Mouse (Mus musculus) adrenal gland, postnatal 0 days (tissue): ENCODE measurements around the gene Ddx24. TPM values are rescaled to one million over a fixed set of nuclear protein-coding genes. Genes with fewer than 3 reads are reported as not detected.

ENCODE experiments used
- polyA plus RNA-seq: library from polyadenylated mRNA; unstranded; fragments of >200 nt; fragmentation: Nextera tagmentation; extraction: Ambion mirVana; gene quantifications from 2 replicates; pipeline ENCODE4 v1.2.1, GENCODE M21; 2015

Ddx24 gene
- 80.4 and 108 TPM in 2 replicates for polyA plus RNA-seq

DNA sequence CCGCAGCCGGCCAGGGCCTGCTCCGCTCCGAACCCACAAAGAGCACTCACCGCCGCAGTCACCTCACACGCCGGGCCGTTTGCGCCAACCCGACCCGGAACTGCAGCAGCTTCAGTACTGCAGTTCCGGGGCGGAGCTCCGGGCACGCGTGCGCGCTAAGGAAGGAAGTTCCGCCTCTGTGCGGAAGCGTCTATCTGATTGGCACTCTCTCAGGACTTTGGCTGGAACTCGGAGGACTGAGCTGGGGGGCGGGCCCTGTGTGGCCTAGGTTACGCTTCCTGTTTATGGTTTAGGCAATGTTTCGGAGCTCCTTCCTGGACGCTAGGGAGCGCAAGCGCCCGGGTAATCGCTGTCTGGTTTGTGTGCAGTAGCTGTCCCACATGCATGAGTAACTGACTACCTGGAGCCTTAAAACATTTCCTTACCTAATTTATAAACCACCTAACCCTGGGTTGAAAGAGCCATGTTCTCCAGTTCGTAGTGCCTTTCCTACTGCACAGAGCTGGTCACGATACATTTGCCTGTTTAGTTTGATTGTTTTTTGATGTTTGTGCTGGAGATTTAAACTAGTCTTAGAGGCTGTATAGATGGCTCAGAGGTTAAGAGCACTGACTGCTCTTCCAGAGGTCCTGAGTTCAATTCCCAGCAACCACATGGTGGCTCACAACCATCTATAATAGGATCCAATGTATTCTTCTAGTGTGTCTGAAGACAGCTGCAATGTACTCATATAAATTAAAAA, at the start of gene Ddx24:
Ddx24 (minus strand) TSS at position 102 of the 742 bp plus-strand sequence.

DNA sequence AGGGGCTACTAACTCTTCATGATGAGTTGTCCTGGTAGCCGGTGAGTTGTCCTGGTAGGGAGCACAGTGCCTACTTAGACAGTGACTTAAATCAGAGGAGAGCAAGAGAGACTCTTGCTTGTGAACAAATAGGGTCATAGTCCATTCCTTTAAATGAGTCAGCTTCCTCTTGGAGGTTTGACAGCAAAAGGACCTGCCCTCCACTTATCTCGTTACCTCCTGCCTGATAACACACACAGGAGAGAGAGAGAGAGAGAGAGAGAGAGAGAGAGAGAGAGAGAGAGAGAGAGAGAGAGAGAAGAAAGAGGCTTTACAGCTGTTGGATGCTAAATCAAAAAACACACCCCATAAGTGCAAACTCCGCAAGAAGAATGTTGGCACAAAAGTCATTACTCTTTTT, 31.5 kb upstream of the Ddx24 start, which contains the start of gene Ifi27l2b:
Ifi27l2b (minus strand) TSS at position 84 of the 400 bp plus-strand sequence.

DNA sequence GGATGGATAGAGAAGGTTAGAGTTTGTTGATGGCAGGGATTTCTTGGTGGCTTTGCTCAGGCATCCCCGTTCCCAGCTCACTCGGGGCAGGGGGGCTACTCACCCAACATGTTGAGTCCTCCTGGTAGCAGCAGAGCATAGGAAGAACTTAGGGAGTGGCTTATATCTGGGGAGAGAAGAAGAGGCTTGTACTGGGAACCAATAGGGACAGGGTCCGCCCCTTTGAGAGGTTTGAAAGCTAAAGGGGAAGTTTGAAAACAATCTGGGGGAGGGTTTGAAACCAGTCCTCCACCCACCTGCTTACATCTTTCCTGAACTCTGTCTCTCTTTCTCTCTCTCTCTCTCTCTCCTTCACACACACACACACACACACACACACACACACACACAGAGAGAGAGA, 17.9 kb upstream of the Ddx24 start, which contains the start of gene Ifi27l2a:
Ifi27l2a (minus strand) TSS at position 157 of the 400 bp plus-strand sequence.

DNA sequence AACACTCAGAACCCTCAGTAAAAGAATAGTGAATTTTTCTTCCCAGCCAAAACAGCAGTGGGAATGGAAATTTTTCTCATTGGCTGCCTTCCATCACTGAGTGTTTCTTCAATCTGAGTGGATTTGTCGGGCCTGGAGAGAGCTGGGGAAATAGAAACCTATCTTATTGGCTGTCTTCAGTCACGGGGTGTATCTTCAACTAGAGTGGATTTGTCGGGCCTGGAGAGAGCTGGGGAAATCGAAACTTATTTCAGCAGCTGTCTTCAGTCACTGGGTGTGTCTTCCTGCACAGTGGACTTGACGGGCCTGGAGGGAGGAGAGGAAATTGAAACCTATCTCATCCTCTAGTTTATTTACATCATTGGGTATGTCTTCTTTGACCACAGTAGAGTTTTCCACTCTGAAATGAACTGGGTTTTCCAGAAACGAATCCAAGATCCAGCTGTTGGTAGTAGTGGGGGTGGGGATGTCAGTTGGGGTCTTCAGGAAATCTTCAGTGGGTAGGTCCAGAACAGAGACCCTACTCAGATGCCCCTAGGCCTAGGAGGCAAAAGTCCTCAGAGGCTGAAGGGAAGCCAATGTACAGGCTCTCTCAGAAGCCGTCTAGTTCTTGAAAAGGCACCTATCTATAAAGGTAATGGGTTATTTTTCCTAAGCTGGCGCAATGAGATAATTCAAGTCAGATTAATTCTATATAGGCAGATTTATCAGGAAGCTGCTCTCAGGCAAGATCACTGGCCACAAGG, 8.5 kb upstream of the Ddx24 start, which contains the start of gene Ifi27:
Ifi27 (plus strand) TSS at position 226 of the 746 bp plus-strand sequence.

DNA sequence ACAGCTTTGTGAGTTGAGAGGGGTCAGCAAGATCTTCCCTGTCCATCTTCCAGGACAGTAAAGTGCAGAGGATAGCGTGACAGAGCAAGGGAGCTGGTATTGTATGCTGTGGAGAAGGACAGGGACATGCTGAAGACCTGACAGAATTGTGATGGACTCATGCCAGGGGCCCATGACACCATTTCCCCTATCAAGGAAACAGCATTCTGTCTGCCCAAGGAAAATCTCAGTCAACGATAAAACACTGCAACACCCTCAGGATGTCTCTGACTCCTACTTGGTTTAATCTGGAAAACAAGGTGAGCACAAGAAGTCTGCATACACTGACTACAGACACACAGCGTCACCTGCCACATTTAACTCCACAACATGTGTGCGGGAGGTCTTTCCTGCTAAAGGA, 17.9 kb downstream of the Ddx24 start, which contains the start of gene 9330161L09Rik:
9330161L09Rik (minus strand) TSS at position 101 of the 400 bp plus-strand sequence.

DNA sequence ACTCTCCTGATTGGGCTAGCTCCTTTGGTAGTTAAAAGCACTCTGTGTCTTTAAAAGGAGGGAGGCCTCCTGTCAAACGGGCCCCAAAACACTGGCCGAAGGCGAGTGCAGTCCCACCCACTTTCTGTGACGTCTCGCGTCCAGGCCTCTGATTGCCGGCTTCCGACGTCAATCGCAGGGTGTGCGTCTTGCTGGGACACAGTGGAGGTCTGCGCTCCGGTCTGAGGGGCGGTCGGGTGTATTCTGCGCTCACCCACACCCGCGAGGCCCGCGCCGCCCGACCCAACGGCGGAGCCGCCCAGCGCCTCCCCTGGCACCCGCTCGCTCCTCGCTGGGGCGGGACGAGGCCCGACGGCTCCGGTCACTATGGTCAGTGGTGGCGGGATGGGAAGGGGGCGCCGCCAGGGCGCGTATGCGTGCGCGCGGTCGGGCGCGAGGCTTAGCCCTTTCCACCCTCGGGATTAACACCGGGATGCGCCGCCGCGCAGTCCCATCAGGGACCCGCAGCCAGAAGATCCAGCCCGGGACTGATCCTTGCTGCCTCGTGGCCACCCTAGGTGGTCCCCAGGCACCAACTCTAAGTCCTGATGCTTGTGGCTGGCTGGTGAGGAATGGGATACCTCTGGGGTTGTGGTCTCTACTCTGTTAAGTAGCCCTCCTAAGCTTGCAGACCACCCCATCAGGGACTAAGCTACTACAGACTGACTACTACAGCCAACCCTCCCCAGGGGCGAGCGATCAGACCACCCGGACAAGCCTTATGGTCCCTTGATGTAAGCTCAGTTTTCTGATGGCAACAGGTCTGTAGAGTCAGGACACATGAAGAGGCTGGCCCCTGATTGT, 36.9 kb downstream of the Ddx24 start, which contains the start of gene Otub2:
Otub2 (plus strand) TSS at position 178 of the 843 bp plus-strand sequence.

Other genes with a start within 250 kb of the Ddx24 start
- 4.0 and 8.4 TPM in 2 replicates for gene Prima1, start 183.7 kb downstream of the Ddx24 start, polyA plus RNA-seq
- gene Fam181a, start 114.9 kb downstream of the Ddx24 start, polyA plus RNA-seq: 0.12 and 0.30 TPM in 2 replicates
- 0.60 and 1.5 TPM in 2 replicates for gene Asb2, start 69.8 kb downstream of the Ddx24 start, polyA plus RNA-seq
- 4.8 and 5.4 TPM in 2 replicates for gene Otub2, start 37.1 kb downstream of the Ddx24 start, polyA plus RNA-seq
- gene 9330161L09Rik, start 18.0 kb downstream of the Ddx24 start, polyA plus RNA-seq: 0.14 and 0.20 TPM in 2 replicates
- 467 and 633 TPM in 2 replicates for gene Ifi27, start 8.4 kb upstream of the Ddx24 start, polyA plus RNA-seq
- 213 and 463 TPM in 2 replicates for gene Ifi27l2a, start 17.9 kb upstream of the Ddx24 start, polyA plus RNA-seq
- 0.25 and 1.2 TPM in 2 replicates for gene Ifi27l2b, start 31.4 kb upstream of the Ddx24 start, polyA plus RNA-seq
- gene Ppp4r4, start 106.5 kb upstream of the Ddx24 start, polyA plus RNA-seq: 1.2 and 1.5 TPM in 2 replicates
- gene Serpina10, start 205.6 kb upstream of the Ddx24 start, polyA plus RNA-seq: 1.3 and 1.5 TPM in 2 replicates
- 0.65 and 0.69 TPM in 2 replicates for gene Serpina6, start 231.4 kb upstream of the Ddx24 start, polyA plus RNA-seq